Mouse (Mus musculus): ENCODE data around the gene Pip4k2a.
"Not testable (repeated sequence)": the region's sequence is repeated elsewhere in the genome, so short reads cannot be mapped to it uniquely, and the experiment has no call there.

Gene Pip4k2a

DNA sequence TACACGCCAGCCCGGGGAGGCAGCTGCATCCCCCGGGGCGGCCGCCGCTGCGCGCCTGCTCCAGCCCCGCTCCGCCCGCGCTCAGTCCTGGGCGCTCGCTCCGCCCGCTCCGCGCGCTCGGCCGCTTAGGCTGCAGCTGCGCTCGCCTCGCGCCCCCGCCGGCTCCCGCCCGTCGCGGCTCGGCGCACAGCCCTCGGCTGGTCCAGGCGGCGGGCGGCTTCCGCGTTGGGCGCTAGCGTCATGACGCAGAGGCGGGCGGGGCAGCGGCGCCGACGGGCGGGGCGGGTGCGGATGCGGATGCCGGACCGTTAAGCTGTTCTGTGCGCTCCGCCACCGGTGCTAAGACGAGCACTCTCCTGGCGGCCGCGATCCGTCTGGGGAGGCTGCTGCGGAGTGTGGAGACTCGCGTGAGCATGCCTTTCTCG is at the start of gene Pip4k2a, which contains the start of gene 4930426L09Rik:
Pip4k2a (minus strand) TSS at position 73 of the 425 bp plus-strand sequence.
4930426L09Rik (plus strand) TSS at position 290 of the 425 bp plus-strand sequence.
- peak; percentile 96 for DNase-seq (ENCODE audit: low read depth, low spot score)

DNA sequence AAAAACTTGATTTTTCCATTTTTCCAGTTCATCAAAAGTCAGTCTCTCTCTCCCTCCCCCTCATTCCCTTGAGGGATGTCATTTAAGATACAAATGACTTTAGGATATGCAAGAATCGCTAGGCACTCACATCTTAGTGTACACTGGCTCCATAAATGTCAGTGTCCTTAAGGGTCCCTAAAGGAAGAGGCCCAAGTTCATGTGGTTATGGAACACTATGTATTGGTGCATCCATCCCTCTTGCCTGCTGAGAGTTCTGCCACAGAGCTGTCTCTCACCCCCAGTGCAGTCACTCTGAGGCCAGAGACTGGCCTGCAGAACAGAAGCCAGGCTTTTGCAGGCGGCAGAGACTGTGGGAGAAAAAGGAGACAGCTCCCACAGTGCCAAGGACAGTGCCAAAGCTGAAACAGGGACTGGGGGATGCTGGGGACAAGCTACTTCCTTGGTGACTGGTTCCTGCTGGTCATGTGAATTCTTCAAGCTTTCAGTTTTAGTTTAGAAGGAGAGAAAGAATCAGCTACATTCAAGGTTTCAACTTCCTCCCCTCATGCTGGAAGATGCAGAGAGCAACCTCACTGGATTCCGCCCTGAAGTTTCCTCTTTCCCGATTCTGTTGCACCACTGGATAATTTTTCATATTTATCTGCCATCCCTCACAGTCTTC is 40.1 kb upstream of the Pip4k2a start:
- DNase-seq (ENCODE audit: low read depth, low spot score), result peak; percentile 23

DNA sequence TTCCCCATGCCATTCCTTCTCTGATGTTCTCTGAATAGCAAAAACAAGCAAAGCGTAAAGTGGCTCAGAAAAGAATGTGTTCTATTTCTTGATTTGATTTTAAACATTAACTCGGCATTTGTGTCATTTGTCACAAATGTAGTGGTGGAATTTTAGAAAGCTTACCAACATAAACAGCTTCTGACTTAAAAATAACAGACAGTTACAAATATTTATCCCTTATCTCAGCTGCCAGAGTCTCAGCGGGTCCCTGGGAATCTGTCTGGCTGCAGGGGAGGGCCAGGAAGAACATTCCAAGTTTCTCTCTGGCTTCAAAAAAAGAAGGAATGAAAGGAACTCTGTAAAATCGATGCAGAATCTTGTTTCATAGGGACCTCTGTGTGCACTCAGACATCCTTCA is 39.5 kb upstream of the Pip4k2a start:
- no peak for DNase-seq (ENCODE audit: low read depth, low spot score)

DNA sequence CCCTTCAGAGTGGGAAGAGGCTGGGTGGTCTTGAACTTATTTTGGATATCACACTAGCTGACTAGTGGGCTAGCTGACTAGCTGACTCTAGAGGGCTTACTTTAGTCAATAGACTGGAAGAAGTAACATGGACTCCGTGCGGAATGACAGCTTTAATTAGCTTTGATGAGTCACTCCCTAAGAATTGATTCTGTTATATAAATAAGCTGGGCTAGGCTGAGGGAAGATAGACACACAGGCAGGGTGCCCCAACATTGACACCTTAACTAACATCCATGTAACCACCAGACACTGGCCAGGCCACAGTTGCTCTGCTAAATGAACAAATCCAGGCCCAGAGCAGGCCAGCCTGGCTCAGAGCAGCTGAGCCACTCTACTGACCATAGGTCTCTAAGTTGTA is 26.9 kb upstream of the Pip4k2a start:
- no peak for DNase-seq (ENCODE audit: low read depth, low spot score)

DNA sequence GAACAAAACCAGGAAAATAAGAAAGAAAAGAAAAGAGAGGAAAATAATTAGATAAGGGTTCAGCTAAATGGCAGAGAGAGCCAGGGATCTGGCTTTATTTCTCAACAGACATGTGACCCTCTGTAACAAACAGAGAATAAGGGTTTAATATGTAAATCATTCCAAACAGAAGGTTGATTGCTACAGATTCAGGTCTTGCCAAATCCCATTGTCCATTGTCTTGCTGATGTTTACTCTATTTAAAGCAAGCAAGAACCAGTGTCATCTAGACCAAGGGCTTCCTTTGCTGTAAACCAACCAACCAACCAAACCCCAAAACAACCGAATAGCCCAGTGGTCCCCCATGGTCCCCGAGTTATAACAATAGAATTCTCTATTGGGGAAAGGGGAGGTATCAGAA is 20.1 kb upstream of the Pip4k2a start:
- no peak for DNase-seq (ENCODE audit: low read depth, low spot score)

DNA sequence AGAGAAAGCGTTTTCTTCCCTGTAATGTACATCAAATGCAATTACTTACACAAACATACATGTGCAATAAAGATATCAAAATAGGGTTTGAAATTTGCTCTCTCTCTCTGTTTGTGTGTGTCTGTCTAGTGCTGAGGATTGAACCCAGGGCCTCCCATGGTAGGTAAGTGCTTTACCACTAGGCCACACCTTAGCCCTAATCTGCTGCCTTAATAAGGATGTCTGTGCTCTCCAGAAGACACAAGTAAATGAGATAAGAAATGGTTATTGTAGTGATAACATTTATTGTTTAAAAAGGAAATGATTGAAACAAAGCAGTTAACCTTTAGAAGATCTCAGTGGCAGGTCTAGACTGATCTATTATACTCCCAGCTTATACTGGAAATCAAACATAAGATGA is 18.9 kb upstream of the Pip4k2a start:
- DNase-seq (ENCODE audit: low read depth, low spot score), result no peak

DNA sequence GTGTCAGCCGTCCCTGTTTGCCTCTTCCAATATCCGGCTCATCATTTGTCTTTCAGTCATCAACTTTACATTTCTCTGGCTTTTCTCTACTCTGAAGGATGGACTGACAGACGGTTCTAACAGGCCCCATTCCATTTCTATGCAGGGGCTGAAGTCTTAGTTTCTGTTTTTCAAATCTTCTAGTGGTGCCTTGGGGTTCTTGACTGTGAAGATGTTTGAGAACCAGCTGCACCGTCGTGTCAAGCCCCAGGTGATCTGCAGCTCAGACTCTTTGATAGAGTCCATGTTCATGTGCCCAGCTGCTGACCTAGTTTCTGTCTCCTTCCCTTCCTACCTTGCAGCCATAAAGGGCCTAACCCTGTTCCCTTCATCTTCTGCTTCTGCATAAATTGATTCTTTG is 18.4 kb upstream of the Pip4k2a start:
- DNase-seq (ENCODE audit: low read depth, low spot score), result no peak

DNA sequence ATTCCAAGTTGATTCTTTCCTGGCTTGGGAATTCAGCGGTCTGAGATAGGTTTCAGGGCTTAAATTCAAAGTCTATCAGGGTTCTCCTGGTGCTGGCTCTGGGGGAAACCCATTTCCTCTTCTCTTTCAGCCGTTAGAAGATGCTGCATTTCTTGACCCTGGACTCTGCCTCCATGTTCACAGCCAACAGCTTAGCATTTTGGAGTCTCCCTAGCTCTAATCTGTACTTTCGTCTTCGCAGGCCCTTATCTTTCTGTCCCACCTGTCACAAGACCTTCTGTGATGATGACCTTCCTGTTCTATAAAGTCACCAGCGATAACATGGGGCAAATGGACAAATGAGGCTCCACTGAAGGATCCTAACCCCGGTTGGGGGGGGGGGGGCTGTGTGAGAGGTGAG is 13.5 kb upstream of the Pip4k2a start:
- DNase-seq (ENCODE audit: low read depth, low spot score), result no peak

DNA sequence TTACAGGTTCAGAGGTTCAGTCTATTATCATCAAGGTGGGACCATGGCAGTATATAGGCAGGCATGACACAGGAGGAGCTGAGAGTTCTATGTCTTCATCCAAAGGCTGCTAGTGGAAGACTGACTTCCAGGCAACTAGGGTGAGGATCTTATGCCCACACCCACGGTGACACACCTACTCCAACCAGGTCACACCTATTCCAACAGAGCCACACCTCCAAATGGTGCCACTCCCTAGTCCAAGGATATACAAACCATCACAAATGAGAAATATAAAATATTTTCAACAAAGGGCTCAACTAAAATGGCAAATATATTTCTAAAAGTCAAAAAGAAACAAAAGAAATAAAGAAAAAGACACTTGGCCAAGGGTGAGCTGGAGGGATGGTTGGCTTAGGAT is 12.6 kb upstream of the Pip4k2a start:
- DNase-seq (ENCODE audit: low read depth, low spot score), result not testable (repeated sequence)

DNA sequence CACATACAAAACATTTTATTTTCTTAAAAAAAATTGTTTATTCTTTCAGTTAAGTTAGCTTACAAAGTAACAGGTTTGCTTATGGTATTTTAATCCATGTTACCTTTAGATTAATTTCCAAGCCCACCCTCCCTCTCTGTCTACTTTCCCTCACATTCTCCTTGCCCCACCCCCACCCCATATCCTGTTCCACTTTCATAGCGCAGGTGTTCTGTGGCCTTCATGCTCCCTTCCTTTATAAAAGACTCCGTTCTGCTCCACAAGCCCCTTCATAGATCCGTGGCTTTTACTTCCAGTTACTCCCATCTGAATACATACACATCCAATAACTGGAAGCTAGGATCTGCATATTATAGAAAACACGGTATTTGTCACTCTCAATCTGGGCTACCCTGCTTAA is 9.7 kb upstream of the Pip4k2a start:
- DNase-seq (ENCODE audit: low read depth, low spot score), result peak; percentile 33

DNA sequence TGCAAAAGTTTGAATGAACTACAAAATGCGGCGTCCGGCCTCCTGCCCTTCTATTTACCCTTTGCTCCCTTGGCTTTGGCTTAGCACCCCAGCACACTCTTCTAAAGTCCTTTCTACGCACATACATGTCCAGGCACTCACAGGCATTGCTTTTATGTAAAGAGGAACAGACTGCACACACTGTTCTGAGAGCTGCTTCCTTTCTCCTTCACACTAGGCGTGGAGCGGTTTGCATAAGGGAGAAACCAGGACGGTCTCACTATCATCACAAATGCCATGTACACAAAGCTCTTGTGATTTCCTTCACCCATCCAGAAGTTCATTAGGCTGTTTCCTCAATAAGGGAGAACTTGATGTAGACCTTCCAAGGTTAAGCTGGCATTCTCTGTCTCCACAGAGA is 8.2 kb upstream of the Pip4k2a start:
- DNase-seq (ENCODE audit: low read depth, low spot score), result no peak

DNA sequence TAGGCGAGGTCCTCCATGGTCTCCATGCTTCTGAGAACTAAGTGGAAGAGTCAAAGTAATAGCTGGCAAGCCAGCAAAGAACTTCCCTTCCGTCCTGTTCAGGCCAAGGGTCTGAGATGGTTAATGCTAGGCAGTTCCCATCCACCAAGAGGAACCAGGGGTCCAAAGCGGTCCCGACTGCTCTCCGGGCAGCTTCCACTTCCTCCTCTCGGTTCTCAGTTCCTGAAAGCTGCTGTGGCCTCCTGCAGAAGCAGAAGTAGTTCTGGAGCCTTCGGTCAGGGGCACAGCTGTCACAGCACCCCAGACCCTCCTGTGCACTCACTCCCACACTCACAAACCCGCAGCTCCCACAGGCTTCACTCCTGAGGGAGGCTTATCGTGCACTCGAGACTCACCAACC is 6.9 kb upstream of the Pip4k2a start:
- DNase-seq (ENCODE audit: low read depth, low spot score), result no peak

DNA sequence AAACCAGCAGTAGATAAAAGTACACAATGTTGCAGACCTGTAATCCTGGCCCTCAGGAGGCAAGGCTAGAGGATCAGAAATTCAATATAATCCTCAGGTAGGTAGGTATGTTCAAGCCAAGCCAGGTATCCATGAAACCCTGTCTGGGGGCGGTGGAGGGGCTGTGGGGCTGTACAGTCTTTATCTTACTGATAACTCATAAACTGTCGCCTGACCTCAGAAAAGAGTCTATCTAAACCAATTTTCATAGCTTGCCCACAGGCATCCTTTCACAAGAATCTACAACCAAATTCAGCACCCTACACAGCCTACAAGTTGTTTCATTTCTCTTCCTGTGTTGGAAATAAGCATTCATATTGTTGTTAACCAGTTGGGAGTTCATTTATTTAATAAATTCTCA is 1.5 kb upstream of the Pip4k2a start:
- DNase-seq (ENCODE audit: low read depth, low spot score), result no peak

DNA sequence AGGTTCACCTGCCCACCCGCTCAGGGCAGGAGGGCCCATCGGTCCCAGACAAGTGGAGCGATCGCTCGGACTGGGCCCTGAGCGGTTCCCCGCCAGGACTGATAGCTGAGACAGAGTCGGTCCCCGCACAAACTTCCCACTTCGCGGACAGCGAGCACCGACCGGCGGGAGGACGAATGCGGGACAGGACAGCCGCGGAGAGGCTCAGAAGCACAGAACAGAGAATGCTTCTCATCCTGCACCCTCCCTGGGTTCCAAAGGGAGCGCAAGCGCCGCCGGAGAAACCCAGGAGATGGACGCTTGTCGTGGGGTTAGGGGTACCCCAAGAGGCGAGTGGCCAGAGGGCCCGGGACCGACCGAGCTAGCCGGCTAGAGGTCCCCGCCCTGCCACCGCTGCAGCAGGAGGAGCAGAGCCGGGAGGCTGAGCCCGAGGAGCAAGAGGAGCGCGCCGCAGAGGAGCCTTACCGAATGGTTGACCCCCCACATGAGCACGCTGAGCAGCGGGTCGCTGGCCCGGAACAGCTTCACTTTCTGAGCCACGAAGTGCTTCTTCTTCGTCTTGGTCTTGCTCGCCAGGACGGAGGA is 447 bp downstream of the Pip4k2a start:
- no peak for DNase-seq (ENCODE audit: low read depth, low spot score)

DNA sequence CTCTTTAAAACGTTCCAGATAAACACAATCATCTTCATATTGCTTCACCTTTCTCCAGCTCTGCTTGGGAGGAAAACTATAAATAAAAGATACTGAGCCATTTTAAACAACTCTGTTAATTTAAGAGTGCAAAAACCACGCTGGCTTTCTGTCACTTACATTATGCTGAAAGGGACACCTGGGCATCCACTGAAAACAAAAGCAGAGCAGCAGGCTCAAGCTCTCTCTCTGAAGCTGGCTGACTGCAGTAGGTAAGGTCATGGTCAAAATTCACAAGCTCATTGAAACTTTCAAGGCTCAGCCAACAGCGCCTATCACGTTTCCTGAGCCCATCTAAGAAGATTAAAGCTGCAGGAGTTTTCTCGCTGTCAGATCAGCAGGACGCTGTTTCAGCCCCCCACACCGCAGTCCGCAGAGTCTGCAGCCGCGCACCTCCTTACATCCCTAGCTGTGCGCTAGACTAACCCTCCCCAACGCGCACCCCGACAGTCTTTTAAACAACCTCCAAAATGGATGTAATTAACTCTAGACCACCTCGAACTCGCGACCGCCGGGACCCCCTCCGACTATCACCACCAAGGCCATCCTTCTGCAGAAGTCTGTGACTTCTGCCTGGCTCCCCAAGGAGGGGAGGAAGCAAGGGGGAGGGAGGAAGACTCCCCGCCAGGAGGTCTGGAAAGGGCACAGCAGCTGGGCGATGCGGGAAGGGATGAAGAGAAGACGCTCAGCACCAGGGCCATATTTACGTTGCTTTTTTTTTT is 1.3 kb downstream of the Pip4k2a start:
- peak; percentile 44 for DNase-seq (ENCODE audit: low read depth, low spot score)

DNA sequence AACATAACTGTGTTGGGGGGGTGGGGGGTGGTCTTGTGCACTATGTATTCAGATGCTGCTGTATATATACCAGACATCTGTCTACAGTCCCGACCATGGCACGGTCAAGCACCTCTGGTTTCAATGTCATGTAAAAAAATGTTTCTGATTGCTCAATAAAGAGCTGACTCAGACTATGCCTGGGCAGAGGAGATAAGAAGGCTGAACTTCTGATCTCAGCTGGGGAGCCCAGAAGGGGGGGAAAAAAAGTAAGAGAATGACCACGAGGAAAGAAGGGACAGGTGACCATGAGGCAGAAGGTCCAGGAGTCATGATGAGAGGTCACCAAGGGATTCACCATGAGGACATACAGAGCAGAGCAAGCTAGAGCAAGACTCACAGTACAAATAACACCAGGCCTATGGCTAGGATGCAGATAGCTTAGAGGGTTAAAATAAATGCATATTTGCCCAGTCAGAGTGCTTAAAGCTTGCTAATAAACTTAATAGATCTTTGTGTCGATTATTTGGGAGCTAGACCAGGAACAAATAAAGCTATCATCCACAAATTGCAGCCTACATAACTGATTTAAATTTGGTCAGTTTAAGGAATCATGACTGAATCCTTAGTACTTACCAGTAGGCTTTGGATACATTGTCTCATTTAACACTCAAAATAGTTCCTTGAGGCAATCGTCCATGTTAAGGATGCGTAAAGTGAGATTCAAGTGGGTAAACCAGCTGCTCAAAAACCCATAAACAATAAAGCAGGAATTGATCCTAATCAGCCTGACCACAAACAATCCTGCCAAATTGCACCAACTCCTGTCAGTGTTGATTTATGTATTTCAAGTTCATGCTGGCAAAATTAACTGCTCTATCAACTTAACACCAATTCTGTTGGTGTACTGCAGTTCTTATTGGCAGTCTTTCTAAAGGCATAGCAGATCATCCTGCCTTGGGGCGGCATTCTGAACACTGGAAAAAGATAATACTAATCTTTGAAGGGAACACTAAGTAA is 5.1 kb downstream of the Pip4k2a start:
- DNase-seq (ENCODE audit: low read depth, low spot score), result no peak

DNA sequence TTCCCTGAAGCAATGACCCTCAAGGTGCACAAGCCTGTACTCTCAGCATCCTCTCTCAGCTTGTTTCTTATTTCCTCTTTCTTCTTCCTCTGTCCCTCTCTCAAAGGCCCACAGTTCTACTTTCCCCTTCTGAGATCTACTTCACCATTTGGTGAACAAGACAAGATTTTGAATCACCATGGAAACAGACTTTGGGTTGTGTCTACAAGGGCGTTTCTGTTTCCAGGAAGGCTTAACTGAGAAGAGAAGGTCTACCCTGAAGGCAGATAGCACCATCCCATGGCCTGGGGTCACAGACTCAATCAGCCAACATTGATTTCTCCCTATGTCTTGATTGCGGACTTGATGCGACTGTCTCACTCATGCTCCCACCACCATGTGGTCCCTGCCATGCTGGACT is 9.0 kb downstream of the Pip4k2a start:
- peak; percentile 80 for DNase-seq (ENCODE audit: low read depth, low spot score)

DNA sequence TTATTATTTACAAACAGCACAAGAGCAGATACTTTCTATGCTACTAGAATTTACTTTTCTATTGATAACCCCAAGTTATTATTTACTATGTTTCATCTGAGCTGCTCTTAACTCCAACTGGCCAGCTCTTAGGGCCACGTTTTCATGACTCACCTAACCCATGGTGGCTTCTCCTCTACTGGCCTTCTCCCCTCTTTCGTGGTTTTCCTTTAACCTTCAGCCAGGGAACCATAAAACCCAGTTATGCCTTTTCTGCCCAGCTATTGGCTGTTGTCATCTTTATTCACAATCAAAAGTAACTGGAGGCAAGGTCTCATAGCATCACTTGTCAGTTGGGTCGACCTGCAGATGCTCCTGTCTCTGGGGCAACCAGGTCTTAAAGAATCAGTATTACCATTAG is 12.4 kb downstream of the Pip4k2a start:
- no peak for DNase-seq (ENCODE audit: low read depth, low spot score)

DNA sequence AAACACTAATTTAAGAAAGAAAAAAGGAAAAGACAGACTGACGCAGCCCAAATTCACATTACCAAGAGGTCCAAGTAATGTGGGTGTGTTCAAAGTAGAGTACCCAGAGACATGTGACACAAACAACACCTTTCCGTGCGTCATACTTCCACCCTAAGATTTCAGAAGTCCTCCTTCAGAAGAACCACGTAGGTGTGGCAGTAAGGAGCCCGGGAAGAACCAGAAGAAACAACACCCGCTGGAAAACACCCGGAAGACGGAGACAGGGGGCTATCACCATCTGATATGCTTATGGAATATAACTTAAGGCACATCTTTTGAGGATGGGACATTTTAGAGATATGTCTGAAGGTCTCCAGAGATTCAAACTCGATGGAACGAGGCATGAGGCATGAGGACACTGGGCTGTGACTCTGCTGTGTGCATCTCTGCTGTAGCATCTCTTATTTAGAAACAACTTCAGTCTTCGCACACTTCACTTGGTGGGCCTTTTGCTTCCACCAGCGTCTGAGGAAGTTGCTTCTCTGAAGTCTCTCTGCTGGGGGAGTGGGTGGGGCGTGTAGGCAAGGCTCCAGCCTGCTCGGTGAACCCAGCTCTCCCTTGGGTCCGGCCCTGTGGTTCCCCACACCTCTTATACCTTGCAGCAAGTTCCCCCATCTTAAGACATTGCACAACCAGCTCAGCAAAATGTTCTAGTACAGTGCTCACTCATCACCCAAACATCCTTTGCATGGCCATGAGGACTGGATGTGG is 13.7 kb downstream of the Pip4k2a start:
- DNase-seq (ENCODE audit: low read depth, low spot score), result peak; percentile 72

DNA sequence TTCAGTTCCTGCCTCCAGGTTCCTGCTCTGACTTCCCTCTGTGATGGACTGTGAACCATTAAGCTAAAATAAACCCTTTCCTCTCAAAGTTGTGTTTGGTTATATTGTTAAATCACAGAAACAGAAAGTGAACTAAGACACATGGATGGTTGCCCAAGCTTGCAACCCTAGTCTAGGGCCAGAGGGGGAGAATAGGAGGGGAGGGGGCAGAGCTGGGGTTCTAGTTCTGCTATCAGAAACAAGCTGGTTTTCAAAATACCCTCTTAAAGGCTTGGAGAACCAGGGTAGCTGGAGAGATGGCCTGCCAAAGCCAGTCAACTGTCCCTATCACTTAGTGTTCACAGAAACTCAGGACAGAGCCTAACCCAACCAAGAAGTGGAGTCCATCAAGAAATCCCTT is 14.4 kb downstream of the Pip4k2a start:
- DNase-seq (ENCODE audit: low read depth, low spot score), result no peak

DNA sequence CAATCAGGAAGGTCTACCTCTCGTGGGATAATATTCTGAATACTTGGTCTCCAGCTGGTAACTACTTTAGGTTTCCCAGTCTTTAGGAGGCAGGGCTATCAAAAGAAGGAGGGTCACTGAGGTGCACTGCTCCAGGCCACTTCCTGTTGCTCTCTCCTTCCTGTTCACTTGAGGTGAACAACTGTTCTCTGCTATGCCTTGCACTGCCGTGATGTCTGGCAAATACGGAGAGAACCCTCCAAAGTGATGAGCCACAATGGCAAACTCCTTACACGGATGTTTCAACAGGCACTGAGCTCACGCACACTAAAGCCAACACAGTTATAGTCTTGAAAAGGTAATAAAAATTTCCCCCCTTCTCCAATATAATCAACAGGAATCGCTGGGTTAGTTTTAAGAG is 15.3 kb downstream of the Pip4k2a start:
- peak; percentile 59 for DNase-seq (ENCODE audit: low read depth, low spot score)
